Mouse (Mus musculus): ENCODE data around the gene Gm3047. TPM values are rescaled to one million over a fixed set of nuclear protein-coding genes. Genes with fewer than 3 reads are reported as not detected.
"Not testable (repeated sequence)": the region's sequence is repeated elsewhere in the genome, so short reads cannot be mapped to it uniquely, and the experiment has no call there.

Gm3047 gene
- polyA plus RNA-seq (2012; rRNA removed): not detected in 2 replicates

- not testable (repeated sequence) for DNase-seq (ENCODE audit: low read depth)
Observed at GRCm38 (mm10) chr14:4555105-4555504, at the start of gene Gm3047. Gene Gm3047 (plus strand): TSS chr14:4555405.

Other genes starting within 250 kb of the Gm3047 start
- gene Gm3149, start 238.1 kb upstream of the Gm3047 start, polyA plus RNA-seq (2012; rRNA removed): 0.15 TPM in 1 of 2 replicates, not detected in the other
- not detected in 2 replicates for gene 2610042L04Rik, start 220.6 kb upstream of the Gm3047 start, polyA plus RNA-seq (2012; rRNA removed)
- gene Gm3159, start 157.9 kb upstream of the Gm3047 start, polyA plus RNA-seq (2012; rRNA removed): not detected in 2 replicates
- 0.14 and 0.20 TPM in 2 replicates for gene Gm3164, start 140.0 kb upstream of the Gm3047 start, polyA plus RNA-seq (2012; rRNA removed)
- 0.52 TPM in 1 of 2 replicates, not detected in the other for gene Gm3173, start 124.4 kb upstream of the Gm3047 start, polyA plus RNA-seq (2012; rRNA removed)
- 0.10 TPM in 1 of 2 replicates, not detected in the other for gene Gm3182, start 73.7 kb upstream of the Gm3047 start, polyA plus RNA-seq (2012; rRNA removed)
- gene Gm8159, start 76.9 kb downstream of the Gm3047 start, polyA plus RNA-seq (2012; rRNA removed): not detected in 2 replicates
- not detected in 2 replicates for gene Gm3239, start 108.8 kb downstream of the Gm3047 start, polyA plus RNA-seq (2012; rRNA removed)
- gene Gm7876, start 153.8 kb downstream of the Gm3047 start, polyA plus RNA-seq (2012; rRNA removed): 0.14 TPM in 1 of 2 replicates, not detected in the other
- gene Gm3252, start 171.4 kb downstream of the Gm3047 start, polyA plus RNA-seq (2012; rRNA removed): 0.30 and 0.43 TPM in 2 replicates
- not detected in 2 replicates for gene Gm9602, start 220.9 kb downstream of the Gm3047 start, polyA plus RNA-seq (2012; rRNA removed)

Data from gonadal fat pad, adult 2 months (tissue).